Mouse (Mus musculus) liver, embryonic 16.5 days (tissue): ENCODE measurements around the gene Vps53. TPM values are rescaled to one million over a fixed set of nuclear protein-coding genes. Genes with fewer than 3 reads are reported as not detected.

Experiments
- ATAC-seq: fragments of 200-750 bp; cut with Nextera tagmentation; 2 replicates; pipeline ENCODE4 v1.8.0; 2017; ENCODE audit warnings: low read depth, mild to moderate bottlenecking, moderate number of reproducible peaks, moderate library complexity
- H3K27ac ChIP-seq: fragments of 300-500 bp; sonication (generic); 2 replicates; pipeline ENCODE4 v1.5.1; 2014; ENCODE audit warnings: mild to moderate bottlenecking, low read length
- H3K27me3 ChIP-seq: fragments of 300-500 bp; sonication (generic); 2 replicates; pipeline ENCODE4 v1.6.1; 2014; ENCODE audit warnings: low read depth, low read length, mixed read lengths; ENCODE audit not compliant: control insufficient read depth, insufficient read depth
- H3K36me3 ChIP-seq: fragments of 300-500 bp; sonication (generic); 2 replicates; pipeline ENCODE4 v1.6.1; 2014; ENCODE audit warnings: mild to moderate bottlenecking; ENCODE audit not compliant: control insufficient read depth, insufficient read depth
- H3K4me1 ChIP-seq: fragments of 300-500 bp; sonication (generic); 2 replicates; pipeline ENCODE4 v1.6.1; 2014; ENCODE audit warnings: low read depth, low read length, mixed read lengths; ENCODE audit not compliant: control insufficient read depth
- H3K4me2 ChIP-seq: fragments of 300-500 bp; sonication (generic); 2 replicates; pipeline ENCODE4 v1.6.1; 2014; ENCODE audit warnings: low read depth, low read length, mixed read lengths
- H3K4me3 ChIP-seq: fragments of 300-500 bp; sonication (generic); 2 replicates; pipeline ENCODE4 v1.5.1; 2014; ENCODE audit warnings: low read depth, mild to moderate bottlenecking, low read length
- H3K9ac ChIP-seq: fragments of 300-500 bp; sonication (generic); 2 replicates; pipeline ENCODE4 v1.6.1; 2014; ENCODE audit warnings: low read depth, low read length
- H3K9me3 ChIP-seq: fragments of 300-500 bp; sonication (generic); replicated peaks from 2 replicates; pipeline ENCODE4 v1.6.1; 2016; ENCODE audit warnings: low read length; ENCODE audit not compliant: control insufficient read depth
- WGBS: fragments of 180-500 bp; shearing (Covaris S2); extraction: QIAGEN DNeasy Blood & Tissue Kit; methylation state at CpG from one replicate; pipeline ENCODE4 v1.1.7; 2014; ENCODE audit not compliant: insufficient replicate concordance; 5-methylcytosine and 5-hydroxymethylcytosine counted together
- polyA plus RNA-seq: library from polyadenylated mRNA; unstranded; fragments of >200 nt; fragmentation: Nextera tagmentation; extraction: Ambion mirVana; gene quantifications from 2 replicates; pipeline ENCODE4 v1.2.1, GENCODE M21; 2015

Vps53 gene
- polyA plus RNA-seq, 1 experiment from 2014 or later: 13.0 TPM

GRCm38 (mm10) chr11:76178726-76179494, 537 bp downstream of the Vps53 start:
- Histone ChIP-seq H3K4me2 (peak overlapping the region; percentile 90), H3K36me3 (no peaks in the 10 kb centered on the region), H3K9ac (peak overlapping the region; percentile 81), H3K4me3 (peak overlapping the region; percentile 93), H3K9me3 (no peaks in the 10 kb centered on the region), H3K4me1 (peaks cover 5% of the 10 kb centered on the region), H3K27ac (peak overlapping the region; percentile 70), H3K27me3 (no peaks in the 10 kb centered on the region)
- 1% methylated on average over 28 of the region's 28 CpGs for WGBS
- ATAC-seq: peak; percentile 77

- H3K27me3 ChIP-seq: no peaks in the 10 kb centered on the region
- 67% methylated on average over 5 of the region's 5 CpGs for WGBS
- no peak overlapping the region for H3K4me2 ChIP-seq
- H3K9me3 ChIP-seq: no peaks in the 10 kb centered on the region
- H3K36me3 ChIP-seq: peaks cover 4% of the 10 kb centered on the region; the same call in 1 of the 2 replicates
- no peak for ATAC-seq
- H3K9ac ChIP-seq: no peak overlapping the region
- H3K27ac ChIP-seq: no peak overlapping the region
- peaks cover 3% of the 10 kb centered on the region for H3K4me1 ChIP-seq
- H3K4me3 ChIP-seq: no peak overlapping the region
Measured at GRCm38 (mm10) chr11:76170207-76170606, 9.2 kb downstream of the Vps53 start.

- no peak overlapping the region for H3K27ac ChIP-seq
- no peak for ATAC-seq
- 82% methylated on average over 3 of the region's 3 CpGs for WGBS
Measured at GRCm38 (mm10) chr11:76168976-76169375, 10.5 kb downstream of the Vps53 start.

GRCm38 (mm10) chr11:76167079-76167765, 12.2 kb downstream of the Vps53 start:
- no peak overlapping the region for H3K4me3 ChIP-seq
- H3K4me2 ChIP-seq: no peak overlapping the region
- no peak overlapping the region for H3K9ac ChIP-seq
- peaks cover 3% of the 10 kb centered on the region for H3K4me1 ChIP-seq
- ATAC-seq: no peak
- no peaks in the 10 kb centered on the region for H3K27me3 ChIP-seq
- no peaks in the 10 kb centered on the region; the same call in none of the 2 replicates for H3K36me3 ChIP-seq
- H3K9me3 ChIP-seq: no peaks in the 10 kb centered on the region
- no peak overlapping the region for H3K27ac ChIP-seq
- WGBS: 16% methylated on average over 5 of the region's 5 CpGs

More at GRCm38 (mm10) chr11:76168976-76169375, 10.5 kb downstream of the Vps53 start:
- Histone ChIP-seq H3K4me3 (no peak overlapping the region), H3K36me3 (peaks cover 4% of the 10 kb centered on the region; the same call in 1 of the 2 replicates), H3K9me3 (no peaks in the 10 kb centered on the region), H3K4me2 (no peak overlapping the region), H3K4me1 (peaks cover 3% of the 10 kb centered on the region), H3K9ac (no peak overlapping the region), H3K27me3 (no peaks in the 10 kb centered on the region)

GRCm38 (mm10) chr11:76166657-76167056, 12.8 kb downstream of the Vps53 start:
- no peak overlapping the region for H3K27ac ChIP-seq
- ATAC-seq: no peak
- H3K9ac ChIP-seq: no peak overlapping the region
- no peaks in the 10 kb centered on the region for H3K9me3 ChIP-seq
- no peaks in the 10 kb centered on the region for H3K27me3 ChIP-seq
- 83% methylated on average over 4 of the region's 4 CpGs for WGBS
- H3K4me2 ChIP-seq: no peak overlapping the region
- H3K36me3 ChIP-seq: no peaks in the 10 kb centered on the region; the same call in none of the 2 replicates
- peaks cover 3% of the 10 kb centered on the region for H3K4me1 ChIP-seq
- H3K4me3 ChIP-seq: no peak overlapping the region

GRCm38 (mm10) chr11:76160251-76160650, 19.2 kb downstream of the Vps53 start:
- H3K36me3 ChIP-seq: no peaks in the 10 kb centered on the region; the same call in none of the 2 replicates
- WGBS: 56% methylated on average over 6 of the region's 6 CpGs
- no peaks in the 10 kb centered on the region for H3K9me3 ChIP-seq
- no peak overlapping the region for H3K4me3 ChIP-seq
- H3K4me1 ChIP-seq: no peaks in the 10 kb centered on the region
- no peak overlapping the region for H3K9ac ChIP-seq
- no peaks in the 10 kb centered on the region for H3K27me3 ChIP-seq
- no peak overlapping the region for H3K4me2 ChIP-seq
- H3K27ac ChIP-seq: no peak overlapping the region
- ATAC-seq: no peak

GRCm38 (mm10) chr11:76158375-76158774, 21.1 kb downstream of the Vps53 start:
- Histone ChIP-seq H3K36me3 (no peaks in the 10 kb centered on the region; the same call in 1 of the 2 replicates), H3K4me2 (no peak overlapping the region), H3K27me3 (no peaks in the 10 kb centered on the region), H3K9me3 (no peaks in the 10 kb centered on the region), H3K27ac (no peak overlapping the region), H3K4me3 (no peak overlapping the region), H3K4me1 (no peaks in the 10 kb centered on the region), H3K9ac (no peak overlapping the region)
- 75% methylated on average over 2 of the region's 2 CpGs for WGBS
- no peak for ATAC-seq

- no peak overlapping the region for H3K4me2 ChIP-seq
- no peaks in the 10 kb centered on the region for H3K36me3 ChIP-seq
- no peak overlapping the region for H3K9ac ChIP-seq
- no peaks in the 10 kb centered on the region for H3K9me3 ChIP-seq
- ATAC-seq: no peak
- no peak overlapping the region for H3K27ac ChIP-seq
- no peak overlapping the region for H3K4me3 ChIP-seq
- no peaks in the 10 kb centered on the region for H3K4me1 ChIP-seq
- WGBS: 63% methylated on average over 2 of the region's 2 CpGs
- H3K27me3 ChIP-seq: no peaks in the 10 kb centered on the region
Measured at GRCm38 (mm10) chr11:76154861-76155260, 24.6 kb downstream of the Vps53 start.

- WGBS: 74% methylated on average over 2 of the region's 2 CpGs
- no peak overlapping the region for H3K4me2 ChIP-seq
- no peak overlapping the region for H3K4me3 ChIP-seq
Measured at GRCm38 (mm10) chr11:76154200-76154599, 25.2 kb downstream of the Vps53 start.

More at GRCm38 (mm10) chr11:76154200-76154599, 25.2 kb downstream of the Vps53 start:
- no peaks in the 10 kb centered on the region for H3K4me1 ChIP-seq
- no peaks in the 10 kb centered on the region for H3K9me3 ChIP-seq
- no peak overlapping the region for H3K27ac ChIP-seq
- no peaks in the 10 kb centered on the region for H3K36me3 ChIP-seq
- no peak overlapping the region for H3K9ac ChIP-seq
- ATAC-seq: no peak
- no peaks in the 10 kb centered on the region for H3K27me3 ChIP-seq
